Mouse (Mus musculus) thymus, adult 2 months (tissue): Measurements from ENCODE around the gene Sall1.

Source experiments
- CTCF ChIP-seq: fragments of 200-500 bp; IDR thresholded peaks from 2 replicates; pipeline ENCODE4 v1.5.1; 2012; ENCODE audit warnings: mild to moderate bottlenecking, control low read depth, low read length, moderate library complexity, borderline replicate concordance; ENCODE audit not compliant: control insufficient read depth, poor library complexity, insufficient read depth; ENCODE audit errors: extremely low read depth
- POLR2A ChIP-seq: fragments of 200-500 bp; IDR thresholded peaks from 2 replicates; pipeline ENCODE4 v1.6.1; 2012; ENCODE audit warnings: mild to moderate bottlenecking, low read length, control low read depth, moderate library complexity; ENCODE audit not compliant: control insufficient read depth, poor library complexity, insufficient read depth; ENCODE audit errors: extremely low read depth

- TF ChIP-seq CTCF (no peak), POLR2A (no peak)
These were observed 26.1 kb downstream of the Sall1 start for GRCm38 (mm10) chr8:89017891-89018290.
